Mouse (Mus musculus) liver, embryonic 13.5 days (tissue): ENCODE results near the gene Tmprss11d. TPM values are rescaled to one million over a fixed set of nuclear protein-coding genes. Genes with fewer than 3 reads are reported as not detected.
"Not testable (repeated sequence)": the region's sequence is repeated elsewhere in the genome, so short reads cannot be mapped to it uniquely, and the experiment has no call there.

Source experiments
- ATAC-seq: fragments of 200-750 bp; cut with Nextera tagmentation; 2 replicates; pipeline ENCODE4 v1.8.0; 2017; ENCODE audit warnings: low read depth, mild to moderate bottlenecking, moderate number of reproducible peaks, moderate library complexity
- DNase-seq: peaks from one replicate; pipeline ENCODE4 v3.0.0; 2022
- H3K27ac ChIP-seq: fragments of 300-500 bp; sonication (generic); 2 replicates; pipeline ENCODE4 v1.5.1; 2015; ENCODE audit warnings: moderate library complexity, mild to moderate bottlenecking, inconsistent platforms
- H3K27me3 ChIP-seq: fragments of 300-500 bp; sonication (generic); 2 replicates; pipeline ENCODE4 v1.6.1; 2015; ENCODE audit warnings: mild to moderate bottlenecking, inconsistent platforms
- H3K36me3 ChIP-seq: fragments of 300-500 bp; sonication (generic); 2 replicates; pipeline ENCODE4 v1.6.1; 2015; ENCODE audit warnings: mild to moderate bottlenecking, inconsistent platforms
- H3K4me1 ChIP-seq: fragments of 300-500 bp; sonication (generic); replicated peaks from 2 replicates; pipeline ENCODE4 v1.6.1; 2015; ENCODE audit warnings: inconsistent platforms
- H3K4me2 ChIP-seq: fragments of 300-500 bp; sonication (generic); 2 replicates; pipeline ENCODE4 v1.6.1; 2015; ENCODE audit warnings: inconsistent platforms, mild to moderate bottlenecking, moderate library complexity
- H3K4me3 ChIP-seq: fragments of 300-500 bp; sonication (generic); replicated peaks from 2 replicates; pipeline ENCODE4 v1.5.1; 2015; ENCODE audit warnings: mild to moderate bottlenecking, inconsistent platforms
- H3K9ac ChIP-seq: fragments of 300-500 bp; sonication (generic); 2 replicates; pipeline ENCODE4 v1.6.1; 2015; ENCODE audit warnings: mild to moderate bottlenecking, inconsistent platforms
- H3K9me3 ChIP-seq: fragments of 300-500 bp; sonication (generic); replicated peaks from 2 replicates; pipeline ENCODE4 v1.6.1; 2016; ENCODE audit warnings: inconsistent platforms
- WGBS: fragments of 180-500 bp; shearing (Covaris S2); methylation state at CpG from one replicate; pipeline ENCODE4 v1.1.7; 2015; ENCODE audit not compliant: insufficient replicate concordance; 5-methylcytosine and 5-hydroxymethylcytosine counted together
- polyA plus RNA-seq: library from polyadenylated mRNA; unstranded; fragments of >200 nt; fragmentation: Nextera tagmentation; extraction: Ambion mirVana; gene quantifications from 2 replicates; pipeline ENCODE4 v1.2.1, GENCODE M21; 2015

Tmprss11d gene
- polyA plus RNA-seq = not detected in 2 replicates

DNA sequence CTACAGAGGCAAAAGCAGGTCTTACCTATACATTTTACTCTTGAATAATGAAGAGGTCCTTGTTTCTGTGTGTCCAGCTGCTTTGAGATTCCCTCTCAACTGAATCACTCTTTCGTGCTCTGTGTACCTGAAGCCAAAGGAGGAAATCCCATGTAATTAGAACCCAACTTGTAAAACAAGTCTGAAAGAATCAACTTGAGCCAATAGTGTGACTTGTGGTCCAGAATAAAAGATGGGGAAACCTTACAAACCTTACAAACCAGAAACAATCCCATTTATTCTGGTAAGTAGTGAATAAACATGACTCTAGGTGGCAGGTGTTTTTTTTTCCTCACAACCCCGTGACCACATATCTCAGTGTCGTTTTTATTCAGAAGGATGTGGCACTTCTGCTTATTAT is at the start of gene Tmprss11d:
TSS of gene Tmprss11d (minus strand) at position 101 of the 400 bp plus-strand sequence.
- no peak for DNase-seq
- Histone ChIP-seq H3K36me3 (no peaks in the 10 kb centered on the region), H3K27ac (no peak within 1 kb of the TSS), H3K4me2 (no peak within 1 kb of the TSS), H3K4me3 (no peak within 1 kb of the TSS), H3K9me3 (no peaks in the 10 kb centered on the region), H3K4me1 (no peaks in the 10 kb centered on the region), H3K27me3 (no peaks in the 10 kb centered on the region), H3K9ac (no peak within 1 kb of the TSS)
- no peak for ATAC-seq
- 52% methylated on average over 3 of the region's 3 CpGs for WGBS

DNA sequence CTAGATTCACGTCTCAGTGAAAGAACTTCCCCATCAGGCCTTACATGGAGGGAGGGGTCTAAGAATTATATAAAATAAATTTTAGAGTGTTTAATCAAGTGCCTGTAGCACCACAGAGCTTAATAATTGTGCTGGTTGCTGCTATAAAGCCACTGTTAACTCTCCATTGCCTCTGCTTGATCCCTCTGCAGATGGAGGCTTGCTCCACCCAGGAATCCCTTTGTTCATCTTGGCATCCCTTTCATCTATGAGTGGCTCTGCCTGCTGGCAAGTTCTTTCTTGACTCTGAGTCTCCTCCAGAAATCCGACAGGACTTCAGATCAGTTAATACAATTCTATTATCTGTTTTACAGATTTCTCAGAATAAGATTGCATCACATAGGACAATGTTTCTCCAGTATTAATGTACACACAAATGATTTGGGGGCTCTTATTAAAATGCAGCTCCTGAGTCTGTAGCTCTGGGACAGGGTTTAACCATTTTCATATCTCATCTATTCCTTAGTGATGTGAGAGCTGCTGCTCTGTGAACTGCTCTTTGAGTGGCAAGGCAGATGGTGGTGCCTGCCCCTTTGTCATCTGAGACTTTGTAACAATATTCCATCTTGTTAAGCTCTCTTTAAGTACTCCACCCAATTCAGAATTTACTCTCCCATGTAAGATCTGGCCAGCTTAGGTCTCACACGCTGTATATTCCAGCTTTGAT is 48.3 kb upstream of the Tmprss11d start:
- WGBS = 51% methylated on average over 3 of the region's 3 CpGs
- no peak overlapping the region for H3K4me3 ChIP-seq
- H3K9ac ChIP-seq = no peak overlapping the region
- no peaks in the 10 kb centered on the region for H3K27me3 ChIP-seq
- ATAC-seq (no peak), DNase-seq (no peak)
- no peak overlapping the region for H3K27ac ChIP-seq
- no peaks in the 10 kb centered on the region for H3K36me3 ChIP-seq
- no peaks in the 10 kb centered on the region for H3K4me1 ChIP-seq
- no peak overlapping the region for H3K4me2 ChIP-seq
- no peaks in the 10 kb centered on the region for H3K9me3 ChIP-seq

GRCm38 (mm10) chr5:86419494-86419893 is 46.3 kb upstream of the Tmprss11d start:
- Histone ChIP-seq H3K27me3 (no peaks in the 10 kb centered on the region), H3K4me2 (no peak overlapping the region), H3K4me3 (no peak overlapping the region), H3K4me1 (no peaks in the 10 kb centered on the region), H3K9ac (no peak overlapping the region), H3K36me3 (no peaks in the 10 kb centered on the region), H3K27ac (no peak overlapping the region), H3K9me3 (no peaks in the 10 kb centered on the region)
- ATAC-seq (no peak), DNase-seq (no peak)
- 16% methylated on average over 4 of the region's 4 CpGs for WGBS

GRCm38 (mm10) chr5:86414280-86414679 is 41.1 kb upstream of the Tmprss11d start:
- no peaks in the 10 kb centered on the region for H3K36me3 ChIP-seq
- H3K4me2 ChIP-seq = no peak overlapping the region
- no peak overlapping the region for H3K4me3 ChIP-seq
- no peaks in the 10 kb centered on the region for H3K4me1 ChIP-seq
- ATAC-seq = no peak
- H3K27me3 ChIP-seq = no peaks in the 10 kb centered on the region
- H3K27ac ChIP-seq = no peak overlapping the region
- H3K9me3 ChIP-seq = no peaks in the 10 kb centered on the region
- DNase-seq = no peak
- WGBS = 64% methylated on average over 7 of the region's 7 CpGs
- H3K9ac ChIP-seq = no peak overlapping the region

DNA sequence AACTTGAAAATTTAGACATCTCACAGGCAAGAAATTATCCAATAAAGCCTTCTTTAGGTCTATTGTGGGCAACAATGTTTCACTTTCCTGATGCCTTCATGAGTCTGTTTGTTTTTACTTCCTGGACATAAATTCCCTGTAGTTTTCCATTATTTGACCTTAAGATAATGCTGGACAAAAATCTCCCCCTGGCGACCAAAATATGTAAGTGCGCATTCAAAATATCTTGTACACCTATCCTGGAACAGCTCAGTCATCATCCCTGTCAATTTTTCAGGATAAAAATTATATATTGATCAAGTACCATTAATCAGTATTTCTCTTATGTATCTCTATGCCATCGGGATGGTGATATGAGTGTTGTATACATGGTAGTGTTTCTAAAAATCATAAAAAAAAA is 37.6 kb upstream of the Tmprss11d start:
- H3K9me3 ChIP-seq = no peaks in the 10 kb centered on the region
- no peak overlapping the region for H3K4me2 ChIP-seq
- H3K27ac ChIP-seq = no peak overlapping the region
- DNase-seq = no peak
- H3K9ac ChIP-seq = no peak overlapping the region
- no peak overlapping the region for H3K4me3 ChIP-seq
- 22% methylated on average over 3 of the region's 3 CpGs for WGBS
- no peaks in the 10 kb centered on the region for H3K36me3 ChIP-seq
- H3K27me3 ChIP-seq = no peaks in the 10 kb centered on the region
- no peaks in the 10 kb centered on the region for H3K4me1 ChIP-seq
- no peak for ATAC-seq

DNA sequence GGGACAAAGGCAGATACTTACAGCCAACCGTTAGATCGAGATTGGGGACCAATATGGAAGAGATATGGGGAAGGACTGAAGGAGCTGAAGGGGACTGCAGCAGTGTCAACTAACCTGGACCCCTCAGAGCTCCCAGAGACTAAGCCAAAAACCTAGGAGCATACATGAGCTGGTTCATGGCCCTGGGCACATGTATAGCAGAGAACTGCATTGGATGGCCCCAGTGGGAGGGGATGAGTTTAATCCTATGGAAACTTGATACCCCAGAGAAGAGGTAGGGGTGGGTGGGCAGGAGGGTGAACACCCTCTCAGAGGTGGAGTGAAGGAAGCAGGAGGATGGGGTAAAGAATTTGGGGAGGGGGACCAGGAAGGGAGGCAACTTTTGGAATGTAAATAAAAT is 34.7 kb upstream of the Tmprss11d start:
- no peak for ATAC-seq
- no peak overlapping the region for H3K4me2 ChIP-seq
- no peaks in the 10 kb centered on the region for H3K36me3 ChIP-seq
- no peaks in the 10 kb centered on the region for H3K4me1 ChIP-seq
- H3K4me3 ChIP-seq = no peak overlapping the region
- DNase-seq = no peak
- no peak overlapping the region for H3K9ac ChIP-seq
- WGBS = 68% methylated on average over 2 of the region's 2 CpGs
- no peak overlapping the region for H3K27ac ChIP-seq
- H3K9me3 ChIP-seq = no peaks in the 10 kb centered on the region
- H3K27me3 ChIP-seq = no peaks in the 10 kb centered on the region

DNA sequence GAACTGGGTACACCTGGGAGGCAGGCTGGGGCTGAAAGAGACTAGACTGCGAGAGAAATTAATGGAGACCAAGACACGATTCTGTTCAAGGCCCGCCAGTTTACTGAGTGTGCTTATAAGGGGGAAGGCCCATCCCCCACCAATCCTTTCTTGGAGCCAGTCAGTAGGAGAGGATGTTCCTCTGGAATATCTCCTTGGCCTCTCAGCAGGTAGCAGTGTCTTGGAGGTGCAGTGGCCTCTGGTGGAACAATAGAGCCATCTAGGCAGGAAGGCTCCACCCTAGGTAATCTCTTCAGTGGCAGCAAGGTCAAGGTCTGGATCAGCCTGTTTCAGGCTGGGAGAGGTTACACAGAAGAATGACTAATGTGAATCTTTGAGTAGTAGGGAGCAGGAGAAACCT is 34.0 kb upstream of the Tmprss11d start:
- DNase-seq = no peak
- Histone ChIP-seq H3K4me3 (no peak overlapping the region), H3K27me3 (no peaks in the 10 kb centered on the region), H3K4me2 (no peak overlapping the region), H3K4me1 (no peaks in the 10 kb centered on the region), H3K36me3 (no peaks in the 10 kb centered on the region), H3K27ac (no peak overlapping the region), H3K9me3 (no peaks in the 10 kb centered on the region), H3K9ac (no peak overlapping the region)
- no peak for ATAC-seq
- 79% methylated on average over 3 of the region's 3 CpGs for WGBS

DNA sequence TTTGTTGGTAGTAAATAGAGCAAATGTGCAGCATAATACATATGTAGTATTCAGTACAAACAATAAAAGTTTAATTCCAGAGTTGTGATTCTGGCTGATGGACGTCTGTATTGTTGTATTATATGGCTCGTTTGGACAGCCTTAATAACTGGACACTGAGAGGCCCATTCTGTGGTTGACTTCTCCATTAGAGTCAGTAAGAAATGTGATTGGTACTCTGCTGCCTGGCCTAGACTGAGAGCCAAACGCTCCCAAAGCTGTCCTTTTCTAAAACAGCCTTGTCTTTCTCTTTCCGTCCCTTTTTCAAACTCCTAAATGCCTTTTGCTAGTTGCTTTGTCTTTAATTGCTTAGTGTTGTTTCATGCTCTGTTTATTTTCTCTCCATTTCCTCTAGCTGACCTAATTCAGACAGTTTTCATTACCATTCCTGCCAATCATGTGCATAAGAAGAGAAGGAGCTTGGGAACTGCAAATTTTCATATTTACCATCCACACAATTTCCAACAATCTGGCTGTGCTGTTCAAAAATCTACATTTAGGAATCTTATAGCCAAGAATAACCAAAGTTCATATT is 13.7 kb downstream of the Tmprss11d start:
- no peak overlapping the region for H3K9ac ChIP-seq
- H3K4me2 ChIP-seq = no peak overlapping the region
- H3K4me3 ChIP-seq = no peak overlapping the region
- no peak for DNase-seq
- no peak overlapping the region for H3K27ac ChIP-seq
- H3K4me1 ChIP-seq = no peaks in the 10 kb centered on the region
- ATAC-seq = no peak
- no peaks in the 10 kb centered on the region for H3K9me3 ChIP-seq
- no peaks in the 10 kb centered on the region for H3K27me3 ChIP-seq
- WGBS = 51% methylated on average over 4 of the region's 4 CpGs
- H3K36me3 ChIP-seq = no peaks in the 10 kb centered on the region

DNA sequence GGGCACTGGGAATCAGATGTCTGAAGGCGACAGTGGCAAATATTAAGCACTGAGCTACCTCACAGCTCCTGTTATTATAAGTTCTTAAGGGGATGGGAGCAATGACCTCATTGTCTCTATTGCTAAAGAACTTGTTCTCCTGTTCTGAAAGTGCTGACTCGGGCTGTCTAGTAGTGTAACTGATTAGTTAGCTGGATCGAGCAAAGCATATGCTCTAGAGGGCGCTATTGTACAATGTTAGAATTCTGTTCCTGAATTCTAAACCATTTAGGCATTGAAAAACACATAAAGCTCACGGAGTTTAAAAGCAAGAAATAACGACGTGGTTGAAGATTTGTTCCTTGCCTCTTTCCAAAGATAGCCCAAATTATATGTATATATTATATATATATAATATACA is 20.3 kb downstream of the Tmprss11d start:
- Histone ChIP-seq H3K9ac (no peak overlapping the region), H3K27me3 (no peaks in the 10 kb centered on the region), H3K4me2 (no peak overlapping the region), H3K4me1 (no peaks in the 10 kb centered on the region), H3K36me3 (no peaks in the 10 kb centered on the region), H3K27ac (no peak overlapping the region), H3K9me3 (no peaks in the 10 kb centered on the region), H3K4me3 (no peak overlapping the region)
- WGBS = 25% methylated on average over 7 of the region's 7 CpGs
- DNase-seq (no peak), ATAC-seq (no peak)

- H3K27me3 ChIP-seq, H3K36me3 ChIP-seq, H3K9ac ChIP-seq, H3K4me1 ChIP-seq, ATAC-seq, DNase-seq, H3K27ac ChIP-seq, H3K9me3 ChIP-seq: not testable (repeated sequence)
- Histone ChIP-seq H3K4me3 (peak overlapping the region; percentile 21; the same call in 1 of the 2 replicates), H3K4me2 (peak overlapping the region; percentile 30; the same call in 1 of the 2 replicates)
- 51% methylated on average over 26 of the region's 30 CpGs for WGBS
Measured at GRCm38 (mm10) chr5:86318018-86318956, 54.9 kb downstream of the Tmprss11d start.

GRCm38 (mm10) chr5:86306116-86306515 is 67.1 kb downstream of the Tmprss11d start:
- Histone ChIP-seq H3K4me2 (no peak overlapping the region), H3K9me3 (no peaks in the 10 kb centered on the region), H3K4me1 (no peaks in the 10 kb centered on the region), H3K4me3 (no peak overlapping the region), H3K36me3 (no peaks in the 10 kb centered on the region), H3K27ac (no peak overlapping the region), H3K9ac (no peak overlapping the region), H3K27me3 (no peaks in the 10 kb centered on the region)
- DNase-seq (no peak), ATAC-seq (no peak)
- 66% methylated on average over 5 of the region's 5 CpGs for WGBS
